Mouse (Mus musculus) CD4-positive naive resting alpha-beta T cell, adult 57 days (primary cell): ENCODE measurements around the gene Vezf1. TPM values are rescaled to one million over a fixed set of nuclear protein-coding genes. Genes with fewer than 3 reads are reported as not detected.

Experiments used
- total RNA-seq: library from RNA; stranded (reverse); gene quantifications from one replicate; pipeline ENCODE4 v1.2.4, GENCODE M21; 2023

Vezf1 gene
- total RNA-seq = 50.8 TPM

DNA sequence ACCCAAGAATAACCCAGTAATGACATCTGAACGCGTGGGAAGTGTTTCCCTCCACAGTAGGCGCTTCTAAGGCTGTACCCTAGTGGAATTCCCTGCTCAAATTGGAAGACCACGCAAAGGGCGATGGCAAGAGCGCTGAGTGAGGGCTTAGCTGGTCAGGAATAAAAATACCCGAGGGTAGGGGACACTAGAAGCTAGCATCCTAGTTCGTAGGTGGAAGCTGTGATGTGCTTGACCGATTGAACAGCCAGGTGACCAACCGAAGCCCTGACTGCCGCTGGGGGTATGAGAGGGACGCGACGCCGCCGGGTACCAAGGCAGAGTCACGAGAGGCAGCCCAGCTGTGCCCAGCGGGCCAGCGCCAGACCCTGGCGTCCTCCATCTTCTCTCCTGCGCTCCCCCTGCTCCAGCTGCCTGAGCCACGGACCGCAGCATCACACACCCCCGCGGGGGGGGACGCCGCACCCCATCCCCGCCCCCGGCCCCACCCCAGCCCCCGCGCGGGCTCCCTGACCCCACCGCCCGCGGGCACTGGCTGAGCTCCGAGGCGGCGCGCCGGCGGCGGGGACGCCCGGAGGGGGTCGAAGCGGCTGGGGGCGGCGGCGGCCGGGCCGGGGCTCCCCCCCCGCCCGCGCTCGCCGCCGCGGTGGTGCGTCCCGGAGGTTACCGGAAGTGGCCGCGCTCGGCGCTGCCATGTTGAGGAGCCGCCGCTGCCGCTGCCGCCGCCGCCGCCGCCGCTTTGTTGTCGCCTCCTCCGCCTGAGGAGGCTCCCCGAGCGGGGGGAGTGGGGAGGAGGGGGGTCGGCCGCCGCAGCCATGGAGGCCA lies at the start of gene Vezf1:
Gene Vezf1 (plus strand): TSS at position 694 of the 825 bp plus-strand sequence.

GRCm38 (mm10) chr11:88046944-88047794 lies 20.9 kb upstream of the Vezf1 start, which contains the start of gene Srsf1:
Srsf1 (plus strand) TSS chr11:88047373.

GRCm38 (mm10) chr11:88098021-88098729 lies 30.1 kb downstream of the Vezf1 start, which contains the start of gene Cuedc1:
Cuedc1 (plus strand) TSS chr11:88098058.

Other genes starting within 250 kb of the Vezf1 start
- not detected for gene Lpo, start 240.0 kb upstream of the Vezf1 start, total RNA-seq
- gene Mks1, start 215.1 kb upstream of the Vezf1 start, total RNA-seq = 12.7 TPM
- gene Epx, start 192.7 kb upstream of the Vezf1 start, total RNA-seq = not detected
- gene Olfr462, start 176.0 kb upstream of the Vezf1 start, total RNA-seq = not detected
- gene Olfr463, start 170.9 kb upstream of the Vezf1 start, total RNA-seq = not detected
- gene Olfr464, start 147.3 kb upstream of the Vezf1 start, total RNA-seq = not detected
- 25.2 TPM for gene Dynll2, start 80.7 kb upstream of the Vezf1 start, total RNA-seq
- 328 TPM for gene Srsf1, start 20.9 kb upstream of the Vezf1 start, total RNA-seq
- 7.2 TPM for gene Cuedc1, start 29.8 kb downstream of the Vezf1 start, total RNA-seq
- gene Mrps23, start 136.1 kb downstream of the Vezf1 start, total RNA-seq = 59.9 TPM
- gene Ccdc182, start 225.8 kb downstream of the Vezf1 start, total RNA-seq = not detected